Mouse (Mus musculus): ENCODE data around the gene Cul1. TPM values are rescaled to one million over a fixed set of nuclear protein-coding genes. Genes with fewer than 3 reads are reported as not detected.
"Not testable (repeated sequence)": the region's sequence is repeated elsewhere in the genome, so short reads cannot be mapped to it uniquely, and the experiment has no call there.

Cul1 gene
- total and polyA plus RNA-seq, 2 experiments from 2014 or later = 78.5 to 148 TPM

GRCm38 (mm10) chr6:47420156-47420555, 33.0 kb upstream of the Cul1 start:
- H3K36me3 ChIP-seq (replicated peaks; ENCODE audit: control insufficient read depth, insufficient read depth, low read length) = no peaks in the 10 kb centered on the region
- TF ChIP-seq CTCF (IDR thresholded peaks at IDR 0.05; ENCODE audit: low read depth) = no peak
- TF ChIP-seq EP300 (IDR thresholded peaks at IDR 0.05; ENCODE audit: low read depth) = no peak
- no peak overlapping the region for H3K27ac ChIP-seq (ENCODE audit: low read depth)
- DNase-seq (ENCODE audit: low spot score) (no peak), ATAC-seq (ENCODE audit: insufficient read depth, low read depth) (no peak)
- no peak overlapping the region for H3K9ac ChIP-seq (replicated peaks; ENCODE audit: low read depth, low read length)
- no peak overlapping the region for H3K4me3 ChIP-seq (ENCODE audit: low read depth, low read length)
- H3K4me1 ChIP-seq (ENCODE audit: control insufficient read depth, insufficient read depth) = no peaks in the 10 kb centered on the region
- no peaks in the 10 kb centered on the region for H3K9me3 ChIP-seq (replicated peaks; ENCODE audit: control insufficient read depth, low read length)
- no peaks in the 10 kb centered on the region for H3K27me3 ChIP-seq (ENCODE audit: control insufficient read depth, insufficient read depth, low read length)
- no peak overlapping the region for H3K4me2 ChIP-seq (ENCODE audit: low read depth, low read length)

GRCm38 (mm10) chr6:47421221-47421620, 32.0 kb upstream of the Cul1 start:
- no peak overlapping the region for H3K4me3 ChIP-seq (ENCODE audit: low read depth, low read length)
- no peak for DNase-seq (ENCODE audit: low spot score)
- H3K9me3 ChIP-seq (replicated peaks; ENCODE audit: control insufficient read depth, low read length) = no peaks in the 10 kb centered on the region
- no peaks in the 10 kb centered on the region for H3K27me3 ChIP-seq (ENCODE audit: control insufficient read depth, insufficient read depth, low read length)
- no peak overlapping the region for H3K27ac ChIP-seq (ENCODE audit: low read depth)
- no peak overlapping the region for H3K9ac ChIP-seq (replicated peaks; ENCODE audit: low read depth, low read length)
- ATAC-seq (ENCODE audit: insufficient read depth, low read depth) = no peak
- TF ChIP-seq EP300 (IDR thresholded peaks at IDR 0.05; ENCODE audit: low read depth) = no peak
- no peak for TF ChIP-seq CTCF (IDR thresholded peaks at IDR 0.05; ENCODE audit: low read depth)
- H3K4me1 ChIP-seq (ENCODE audit: control insufficient read depth, insufficient read depth) = no peaks in the 10 kb centered on the region
- no peak overlapping the region for H3K4me2 ChIP-seq (ENCODE audit: low read depth, low read length)
- H3K36me3 ChIP-seq (replicated peaks; ENCODE audit: control insufficient read depth, insufficient read depth, low read length) = no peaks in the 10 kb centered on the region
- 87% methylated on average over 1 of the region's 1 CpGs for WGBS

- H3K27me3 ChIP-seq (ENCODE audit: control insufficient read depth, insufficient read depth, low read length) = no peaks in the 10 kb centered on the region
- no peak overlapping the region for H3K9ac ChIP-seq (replicated peaks; ENCODE audit: low read depth, low read length)
- DNase-seq (ENCODE audit: low spot score) (no peak), ATAC-seq (ENCODE audit: insufficient read depth, low read depth) (no peak)
- H3K4me1 ChIP-seq (ENCODE audit: control insufficient read depth, insufficient read depth) = no peaks in the 10 kb centered on the region
- no peak overlapping the region for H3K27ac ChIP-seq (ENCODE audit: low read depth)
- 77% methylated on average over 1 of the region's 1 CpGs for WGBS
- no peaks in the 10 kb centered on the region for H3K36me3 ChIP-seq (replicated peaks; ENCODE audit: control insufficient read depth, insufficient read depth, low read length)
- no peak overlapping the region for H3K4me3 ChIP-seq (ENCODE audit: low read depth, low read length)
- no peak for TF ChIP-seq CTCF (IDR thresholded peaks at IDR 0.05; ENCODE audit: low read depth)
- no peak for TF ChIP-seq EP300 (IDR thresholded peaks at IDR 0.05; ENCODE audit: low read depth)
- H3K4me2 ChIP-seq (ENCODE audit: low read depth, low read length) = no peak overlapping the region
- H3K9me3 ChIP-seq (replicated peaks; ENCODE audit: control insufficient read depth, low read length) = no peaks in the 10 kb centered on the region
Observed at GRCm38 (mm10) chr6:47426136-47426535, 27.1 kb upstream of the Cul1 start.

- H3K4me3 ChIP-seq (ENCODE audit: low read depth, low read length); H3K4me2 ChIP-seq (ENCODE audit: low read depth, low read length); ATAC-seq (ENCODE audit: insufficient read depth, low read depth); H3K9me3 ChIP-seq (replicated peaks; ENCODE audit: control insufficient read depth, low read length); DNase-seq (ENCODE audit: low spot score); H3K9ac ChIP-seq (replicated peaks; ENCODE audit: low read depth, low read length); H3K27ac ChIP-seq (ENCODE audit: low read depth); H3K36me3 ChIP-seq (replicated peaks; ENCODE audit: control insufficient read depth, insufficient read depth, low read length); H3K4me1 ChIP-seq (ENCODE audit: control insufficient read depth, insufficient read depth); H3K27me3 ChIP-seq (ENCODE audit: control insufficient read depth, insufficient read depth, low read length): not testable (repeated sequence)
- whole genome bisulfite sequencing = 84% methylated on average over 4 of the region's 4 CpGs
Observed at GRCm38 (mm10) chr6:47426556-47426955, 26.6 kb upstream of the Cul1 start.

DNA sequence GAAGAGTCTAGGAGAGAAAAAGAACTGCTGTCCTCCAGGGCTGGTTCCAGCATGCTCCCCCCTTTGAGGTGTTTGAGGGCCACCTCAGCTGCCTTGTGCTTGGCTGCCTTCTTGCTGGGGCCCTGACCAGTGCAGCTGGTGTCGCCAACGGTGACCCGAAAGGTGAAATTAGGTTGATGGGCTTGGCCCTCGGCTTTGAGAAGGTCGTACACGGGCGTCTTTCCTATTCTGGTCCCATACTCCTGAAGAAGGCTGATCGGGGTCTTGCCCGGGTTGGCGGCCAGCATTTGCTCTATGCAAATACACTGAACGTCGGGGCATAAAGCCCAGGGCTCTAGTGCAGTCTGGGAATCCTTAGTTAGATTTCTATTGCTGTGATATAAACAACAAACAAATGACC, 20.4 kb upstream of the Cul1 start:
- not testable (repeated sequence) for H3K27ac ChIP-seq (ENCODE audit: low read depth); ATAC-seq (ENCODE audit: insufficient read depth, low read depth); H3K4me2 ChIP-seq (ENCODE audit: low read depth, low read length); H3K9ac ChIP-seq (replicated peaks; ENCODE audit: low read depth, low read length); H3K4me1 ChIP-seq (ENCODE audit: control insufficient read depth, insufficient read depth); H3K9me3 ChIP-seq (replicated peaks; ENCODE audit: control insufficient read depth, low read length); H3K27me3 ChIP-seq (ENCODE audit: control insufficient read depth, insufficient read depth, low read length); H3K36me3 ChIP-seq (replicated peaks; ENCODE audit: control insufficient read depth, insufficient read depth, low read length); H3K4me3 ChIP-seq (ENCODE audit: low read depth, low read length); DNase-seq (ENCODE audit: low spot score)
- 92% methylated on average over 11 of the region's 12 CpGs for WGBS

DNA sequence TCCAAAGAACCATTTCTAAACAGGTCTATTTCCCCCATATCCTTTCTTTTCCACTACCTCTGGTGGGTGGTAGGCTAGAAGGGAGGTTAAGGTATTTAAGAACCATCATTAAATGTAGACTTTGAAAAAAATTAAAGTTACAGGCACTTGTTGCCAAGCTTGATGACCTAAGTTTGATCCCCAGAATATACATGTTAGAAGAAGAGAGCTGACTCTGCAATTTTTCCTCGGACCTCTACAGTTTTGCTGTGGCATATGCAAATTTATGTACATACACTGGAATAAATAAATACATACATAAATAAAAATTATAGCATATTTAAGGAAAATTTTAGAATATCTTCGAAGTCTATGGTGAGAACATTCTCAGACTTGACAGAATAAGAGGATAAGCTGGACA, 13.1 kb upstream of the Cul1 start:
- 72% methylated on average over 2 of the region's 2 CpGs for WGBS
- ATAC-seq (ENCODE audit: insufficient read depth, low read depth) (no peak), DNase-seq (ENCODE audit: low spot score) (no peak)
- no peaks in the 10 kb centered on the region for H3K4me1 ChIP-seq (ENCODE audit: control insufficient read depth, insufficient read depth)
- no peak overlapping the region for H3K4me3 ChIP-seq (ENCODE audit: low read depth, low read length)
- no peaks in the 10 kb centered on the region for H3K27me3 ChIP-seq (ENCODE audit: control insufficient read depth, insufficient read depth, low read length)
- no peak overlapping the region for H3K27ac ChIP-seq (ENCODE audit: low read depth)
- H3K9me3 ChIP-seq (replicated peaks; ENCODE audit: control insufficient read depth, low read length) = no peaks in the 10 kb centered on the region
- H3K4me2 ChIP-seq (ENCODE audit: low read depth, low read length) = no peak overlapping the region
- H3K9ac ChIP-seq (replicated peaks; ENCODE audit: low read depth, low read length) = no peak overlapping the region
- TF ChIP-seq CTCF (IDR thresholded peaks at IDR 0.05; ENCODE audit: low read depth) = no peak
- no peak for TF ChIP-seq EP300 (IDR thresholded peaks at IDR 0.05; ENCODE audit: low read depth)
- no peaks in the 10 kb centered on the region for H3K36me3 ChIP-seq (replicated peaks; ENCODE audit: control insufficient read depth, insufficient read depth, low read length)
